Mouse (Mus musculus): ENCODE measurements at regions not wholly inside any gene's neighbourhood (a gene's known extent, or its start where the extent isn't known, plus 50 kb on each side); places are given as distances from the start of the nearest gene placed in this dataset.

GRCm38 (mm10) chr5:118815783-118816182 lies 255.3 kb downstream of the Med13l start:
- DNase-seq (ENCODE audit: low spot score): no peak

- no peak for DNase-seq (ENCODE audit: low spot score)
Measured at GRCm38 (mm10) chr5:118818294-118818693, 257.8 kb downstream of the Med13l start.

GRCm38 (mm10) chr5:118824791-118825190 lies 264.3 kb downstream of the Med13l start:
- no peak for DNase-seq (ENCODE audit: low spot score)

- no peak for DNase-seq (ENCODE audit: low spot score)
Measured at GRCm38 (mm10) chr5:118829031-118829698, 268.7 kb downstream of the Med13l start.

- DNase-seq (ENCODE audit: low spot score): no peak
Measured at GRCm38 (mm10) chr5:118832701-118833100, 272.2 kb downstream of the Med13l start.

GRCm38 (mm10) chr5:118834129-118834528 lies 273.6 kb downstream of the Med13l start:
- no peak for DNase-seq (ENCODE audit: low spot score)

- no peak for DNase-seq (ENCODE audit: low spot score)
Measured at GRCm38 (mm10) chr5:118837001-118837400, 276.5 kb downstream of the Med13l start.

- DNase-seq (ENCODE audit: low spot score): no peak
Measured at GRCm38 (mm10) chr5:118838421-118838820, 277.9 kb downstream of the Med13l start.

GRCm38 (mm10) chr5:118839916-118840315 lies 279.4 kb downstream of the Med13l start:
- no peak for DNase-seq (ENCODE audit: low spot score)

GRCm38 (mm10) chr5:118841210-118842016 lies 280.9 kb downstream of the Med13l start:
- no peak for DNase-seq (ENCODE audit: low spot score)

GRCm38 (mm10) chr5:118842017-118842396 lies 281.5 kb downstream of the Med13l start:
- DNase-seq (ENCODE audit: low spot score): no peak

GRCm38 (mm10) chr5:118857001-118857400 lies 296.5 kb downstream of the Med13l start:
- DNase-seq (ENCODE audit: low spot score): no peak

- DNase-seq (ENCODE audit: low spot score): no peak
Measured at GRCm38 (mm10) chr5:118861143-118861847, 300.8 kb downstream of the Med13l start.

- no peak for DNase-seq (ENCODE audit: low spot score)
Measured at GRCm38 (mm10) chr5:118867511-118867910, 307.0 kb downstream of the Med13l start.

GRCm38 (mm10) chr5:118869330-118869729 lies 308.9 kb downstream of the Med13l start:
- no peak for DNase-seq (ENCODE audit: low spot score)

- no peak for DNase-seq (ENCODE audit: low spot score)
Measured at GRCm38 (mm10) chr5:118873871-118874270, 313.4 kb downstream of the Med13l start.

- DNase-seq (ENCODE audit: low spot score): no peak
Measured at GRCm38 (mm10) chr5:118875096-118875637, 314.7 kb downstream of the Med13l start.

- no peak for DNase-seq (ENCODE audit: low spot score)
Measured at GRCm38 (mm10) chr5:118876586-118877312, 316.3 kb downstream of the Med13l start.

- DNase-seq (ENCODE audit: low spot score): peak; percentile 63
Measured at GRCm38 (mm10) chr5:118877313-118877669, 316.8 kb downstream of the Med13l start.

GRCm38 (mm10) chr5:118877831-118878230 lies 317.4 kb downstream of the Med13l start:
- no peak for DNase-seq (ENCODE audit: low spot score)

GRCm38 (mm10) chr5:118878722-118879121 lies 318.2 kb downstream of the Med13l start:
- DNase-seq (ENCODE audit: low spot score): no peak
